Mouse (Mus musculus) cerebellum, postnatal 14 days (tissue): ENCODE results near the gene Nosip.
A peak's percentile ranks its signal among the peaks of the same experiment; 100 is the strongest.
"Not testable (repeated sequence)": the region's sequence is repeated elsewhere in the genome, so short reads cannot be mapped to it uniquely, and the experiment has no call there.

Experiments
- DNase-seq, 2 experiments: peaks; one replicate each; pipeline ENCODE4 v3.0.0; 2021; ENCODE audit warnings: mixed read lengths in 2 of 2

Gene Nosip

GRCm38 (mm10) chr7:45092048-45092447, 29.8 kb downstream of the Nosip start, which contains the start of gene Rcn3:
Gene Rcn3, minus strand, starts transcription at chr7:45092221.
- peak; percentile 82 to 89 for DNase-seq

GRCm38 (mm10) chr7:45092828-45093515, 30.7 kb downstream of the Nosip start:
- no peak for DNase-seq

- DNase-seq = no peak
These were observed 31.3 kb downstream of the Nosip start for GRCm38 (mm10) chr7:45093516-45093905.

- DNase-seq = no peak
These were observed 31.9 kb downstream of the Nosip start for GRCm38 (mm10) chr7:45094121-45094520.

- no peak for DNase-seq
These were observed 33.1 kb downstream of the Nosip start for GRCm38 (mm10) chr7:45095367-45095766.

GRCm38 (mm10) chr7:45095965-45096364, 33.7 kb downstream of the Nosip start:
- not testable (repeated sequence) for DNase-seq

GRCm38 (mm10) chr7:45097479-45097878, 35.2 kb downstream of the Nosip start:
- DNase-seq = no peak

GRCm38 (mm10) chr7:45098541-45099240, 36.5 kb downstream of the Nosip start:
- peak in 1 of 2 experiments; percentile 42 for DNase-seq

- no peak for DNase-seq
These were observed 37.8 kb downstream of the Nosip start for GRCm38 (mm10) chr7:45100046-45100445.

GRCm38 (mm10) chr7:45102441-45102840, 40.2 kb downstream of the Nosip start:
- DNase-seq = no peak

- no peak for DNase-seq
These were observed 40.8 kb downstream of the Nosip start for GRCm38 (mm10) chr7:45102940-45103585.

- peak; percentile 61 to 80 for DNase-seq
These were observed 41.5 kb downstream of the Nosip start, which contains the start of gene Fcgrt for GRCm38 (mm10) chr7:45103652-45104180. Gene Fcgrt, minus strand, starts transcription at chr7:45103851.

GRCm38 (mm10) chr7:45104941-45105340, 42.7 kb downstream of the Nosip start:
- no peak for DNase-seq

GRCm38 (mm10) chr7:45105491-45105890, 43.3 kb downstream of the Nosip start:
- DNase-seq = no peak

- no peak for DNase-seq
These were observed 44.2 kb downstream of the Nosip start for GRCm38 (mm10) chr7:45106441-45106840.

GRCm38 (mm10) chr7:45107052-45107645, 44.9 kb downstream of the Nosip start:
- DNase-seq = no peak

GRCm38 (mm10) chr7:45110089-45110488, 47.9 kb downstream of the Nosip start:
- not testable (repeated sequence) for DNase-seq

GRCm38 (mm10) chr7:45111940-45112339, 49.7 kb downstream of the Nosip start:
- no peak for DNase-seq

- DNase-seq = no peak
These were observed 50.3 kb downstream of the Nosip start for GRCm38 (mm10) chr7:45112529-45112928.

- no peak for DNase-seq
These were observed 51.2 kb downstream of the Nosip start for GRCm38 (mm10) chr7:45113476-45113875.

GRCm38 (mm10) chr7:45117566-45117965, 55.3 kb downstream of the Nosip start:
- DNase-seq = no peak

- no peak for DNase-seq
These were observed 56.1 kb downstream of the Nosip start for GRCm38 (mm10) chr7:45118336-45118735.
